In the genomic region with DNA sequence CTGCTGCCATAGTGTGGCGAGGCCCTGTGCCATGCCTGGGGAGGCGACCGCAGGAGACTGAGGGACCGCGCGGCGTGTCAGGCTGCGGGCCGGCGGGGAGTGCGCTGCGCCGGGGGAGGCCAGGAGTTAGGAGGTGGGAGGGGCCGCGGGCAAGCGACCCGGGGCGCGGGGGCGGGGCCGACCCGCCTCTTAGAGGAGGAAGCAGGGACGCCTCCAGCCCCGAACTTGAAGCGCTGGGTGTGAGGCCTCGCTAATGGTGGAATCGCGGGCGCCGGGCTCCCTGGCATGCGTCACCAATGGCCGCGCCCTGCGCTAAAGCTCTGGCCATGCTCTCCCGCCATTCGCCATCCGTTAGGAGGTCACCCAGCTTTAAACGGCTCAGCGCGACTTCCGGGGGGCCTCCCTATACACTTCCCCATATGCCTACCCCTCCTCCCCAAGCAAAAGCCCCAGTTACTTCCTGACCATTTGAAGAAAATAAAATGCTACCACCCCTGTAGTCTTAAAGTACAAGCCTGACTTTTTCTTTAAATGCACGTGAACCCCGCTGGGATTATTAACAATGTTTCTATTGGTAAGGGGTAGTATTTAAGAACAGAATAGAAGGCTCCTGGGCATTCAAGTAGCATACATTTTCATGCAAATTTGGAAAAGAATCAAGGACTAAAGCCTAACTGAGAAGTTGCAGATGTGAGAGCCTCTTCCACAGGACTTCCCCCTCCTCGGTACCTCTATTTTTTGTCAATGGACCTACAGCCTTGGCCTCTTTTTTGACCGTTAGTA, we compare ENCODE assay signal across 8 mouse cellular contexts. TPM values are rescaled to one million over a fixed set of nuclear protein-coding genes. Genes with fewer than 3 reads are reported as not detected.
DNase-seq lines count a peak whose midpoint lies in the region; ATAC-seq lines count a peak whose summit lies in the region.

A gene (minus strand): TSS at position 344 of the 783 bp plus-strand sequence.

- WGBS in embryonic facial prominence, embryonic 15.5 days = 16% methylated on average over 44 of the region's 45 CpGs
- 21% methylated on average over 45 of the region's 45 CpGs for WGBS in heart, embryonic 10.5 days
- 22% methylated on average over 23 of the region's 45 CpGs for WGBS in kidney, embryonic 15.5 days
- WGBS in liver, embryonic 13.5 days (ENCODE audit: insufficient replicate concordance) = 10% methylated on average over 45 of the region's 45 CpGs
- 12% methylated on average over 33 of the region's 45 CpGs for WGBS in stomach, embryonic 16.5 days

- H3K4me2 ChIP-seq in embryonic facial prominence, embryonic 15.5 days (replicated peaks) = peak within 1 kb of the TSS; percentile 53
- H3K4me2 ChIP-seq in kidney, embryonic 15.5 days = peak within 1 kb of the TSS; percentile 63
- peak within 1 kb of the TSS; percentile 84 for H3K4me2 ChIP-seq in liver, embryonic 13.5 days
- peak within 1 kb of the TSS; percentile 62 for H3K4me2 ChIP-seq in stomach, embryonic 16.5 days (ENCODE audit: low read depth, low read length)

- H3K4me1 ChIP-seq in embryonic facial prominence, embryonic 15.5 days = no peaks in the 10 kb centered on the region
- H3K4me1 ChIP-seq in heart, embryonic 10.5 days = no peaks in the 10 kb centered on the region
- H3K4me1 ChIP-seq in kidney, embryonic 15.5 days = 0 out of 2 replicates have a peak, but pooled peaks cover 6% of the 10 kb centered on the region
- H3K4me1 ChIP-seq in liver, embryonic 13.5 days (replicated peaks) = peaks cover 11% of the 10 kb centered on the region
- H3K4me1 ChIP-seq in stomach, embryonic 16.5 days (ENCODE audit: control insufficient read depth, insufficient read depth, low read length) = no peaks in the 10 kb centered on the region

- peak within 1 kb of the TSS; percentile 58 for H3K4me3 ChIP-seq in embryonic facial prominence, embryonic 15.5 days (replicated peaks)
- H3K4me3 ChIP-seq in heart, embryonic 10.5 days = peak within 1 kb of the TSS; percentile 70
- peak within 1 kb of the TSS; percentile 66 for H3K4me3 ChIP-seq in kidney, embryonic 15.5 days (replicated peaks)
- H3K4me3 ChIP-seq in liver, embryonic 13.5 days (replicated peaks) = peak within 1 kb of the TSS; percentile 69
- peak within 1 kb of the TSS; percentile 63 for H3K4me3 ChIP-seq in stomach, embryonic 16.5 days (replicated peaks; ENCODE audit: low read length)

- DNase-seq in CD4-positive helper T cell, adult 2 months (ENCODE audit: low read depth, low spot score) = peak; percentile 87
- peak; percentile 74 to 83 for DNase-seq in adrenal gland, postnatal 36 days
- DNase-seq in heart, embryonic 10.5 days (ENCODE audit: low spot score) = peak; percentile 85
- peak; percentile 49 for DNase-seq in liver, embryonic 13.5 days
- DNase-seq in natural killer cell, adult 2 months (ENCODE audit: low spot score in 2 of 2) = peak; percentile 59 to 60

- no peaks in the 10 kb centered on the region for H3K9me3 ChIP-seq in embryonic facial prominence, embryonic 15.5 days (replicated peaks)
- H3K9me3 ChIP-seq in heart, embryonic 10.5 days = no peaks in the 10 kb centered on the region
- no peaks in the 10 kb centered on the region for H3K9me3 ChIP-seq in kidney, embryonic 15.5 days (replicated peaks)
- H3K9me3 ChIP-seq in liver, embryonic 13.5 days (replicated peaks) = no peaks in the 10 kb centered on the region
- H3K9me3 ChIP-seq in stomach, embryonic 16.5 days (replicated peaks; ENCODE audit: control insufficient read depth, low read length) = no peaks in the 10 kb centered on the region

- H3K27ac ChIP-seq in embryonic facial prominence, embryonic 15.5 days (replicated peaks) = peak within 1 kb of the TSS; percentile 74
- H3K27ac ChIP-seq in heart, embryonic 10.5 days = peak within 1 kb of the TSS; percentile 93
- peak within 1 kb of the TSS; percentile 81 for H3K27ac ChIP-seq in kidney, embryonic 15.5 days
- H3K27ac ChIP-seq in liver, embryonic 13.5 days = peak within 1 kb of the TSS; percentile 59
- H3K27ac ChIP-seq in stomach, embryonic 16.5 days (ENCODE audit: low read length) = peak within 1 kb of the TSS; percentile 60

- H3K27me3 ChIP-seq in embryonic facial prominence, embryonic 15.5 days = no peaks in the 10 kb centered on the region
- peaks cover 10% of the 10 kb centered on the region; the same call in 1 of the 2 replicates for H3K27me3 ChIP-seq in heart, embryonic 10.5 days (ENCODE audit: insufficient read depth, poor library complexity, severe bottlenecking)
- no peaks in the 10 kb centered on the region for H3K27me3 ChIP-seq in kidney, embryonic 15.5 days
- H3K27me3 ChIP-seq in liver, embryonic 13.5 days = no peaks in the 10 kb centered on the region
- H3K27me3 ChIP-seq in stomach, embryonic 16.5 days (ENCODE audit: control insufficient read depth, insufficient read depth, low read length) = no peaks in the 10 kb centered on the region

- H3K36me3 ChIP-seq in embryonic facial prominence, embryonic 15.5 days = no peaks in the 10 kb centered on the region
- H3K36me3 ChIP-seq in heart, embryonic 10.5 days = no peaks in the 10 kb centered on the region
- H3K36me3 ChIP-seq in kidney, embryonic 15.5 days = no peaks in the 10 kb centered on the region
- H3K36me3 ChIP-seq in liver, embryonic 13.5 days = no peaks in the 10 kb centered on the region
- no peaks in the 10 kb centered on the region for H3K36me3 ChIP-seq in stomach, embryonic 16.5 days (ENCODE audit: control insufficient read depth, insufficient read depth, low read length)

- peak within 1 kb of the TSS; percentile 39 for H3K9ac ChIP-seq in embryonic facial prominence, embryonic 15.5 days
- peak within 1 kb of the TSS; percentile 70 for H3K9ac ChIP-seq in kidney, embryonic 15.5 days
- peak within 1 kb of the TSS; percentile 76 for H3K9ac ChIP-seq in liver, embryonic 13.5 days
- peak within 1 kb of the TSS; percentile 78 for H3K9ac ChIP-seq in stomach, embryonic 16.5 days (ENCODE audit: low read length)

- peak; percentile 89 for ATAC-seq in embryonic facial prominence, embryonic 15.5 days (ENCODE audit: insufficient number of reproducible peaks, low FRiP score, low TSS enrichment, low read depth)
- peak; percentile 94 for ATAC-seq in kidney, embryonic 15.5 days (replicated peaks; ENCODE audit: low FRiP score)
- peak; percentile 92 for ATAC-seq in liver, embryonic 13.5 days (ENCODE audit: low read depth)
- ATAC-seq in stomach, embryonic 16.5 days (ENCODE audit: insufficient read depth, low FRiP score) = peak; percentile 96

RNA-seq across cellular contexts. Expression of the gene that starts here (rescaled TPM):
- 10 to 100 TPM; 13.1 to 14.3 TPM for total RNA-seq in adrenal gland, postnatal 36 days (2021)
- 46.2 and 46.7 TPM in 2 replicates for polyA plus RNA-seq in embryonic facial prominence, embryonic 15.5 days (2015; fragmentation: Nextera tagmentation; extraction: Ambion mirVana)
- 62.9 and 69.5 TPM in 2 replicates for polyA plus RNA-seq in heart, embryonic 10.5 days (2016; fragmentation: Nextera tagmentation; extraction: Ambion mirVana)
- polyA plus RNA-seq in kidney, embryonic 15.5 days (2015; fragmentation: Nextera tagmentation; extraction: Ambion mirVana) = 64.0 and 73.2 TPM in 2 replicates
- polyA plus RNA-seq in liver, embryonic 13.5 days (2015; fragmentation: Nextera tagmentation; extraction: Ambion mirVana) = 31.5 and 35.1 TPM in 2 replicates
- polyA plus RNA-seq in stomach, embryonic 16.5 days (2015; fragmentation: Nextera tagmentation; extraction: Ambion mirVana) = 34.0 and 34.9 TPM in 2 replicates

Comparison
In these comparisons a context has a peak if more than half of its experiments do, and no peak if none do; other contexts are left out.
1. Peak in every context shown above with its lines: DNase-seq, ATAC-seq, H3K4me3 ChIP-seq and H3K27ac ChIP-seq.